Mouse (Mus musculus) embryo, embryonic 9.5 days (tissue): ENCODE data around the gene Tmem51.
A peak's percentile ranks its signal among the peaks of the same experiment; 100 is the strongest.

Source experiments
- DNase-seq: peaks from one replicate; pipeline ENCODE4 v3.0.0-alpha.2; 2017; ENCODE audit errors: extremely low spot score

The Tmem51 gene

GRCm38 (mm10) chr4:142084131-142084899 is at the start of gene Tmem51:
Gene Tmem51 (minus strand): TSS chr4:142084304.
- peak; percentile 79 for DNase-seq

GRCm38 (mm10) chr4:142130162-142130561 is 46.1 kb upstream of the Tmem51 start:
- no peak for DNase-seq

DNA sequence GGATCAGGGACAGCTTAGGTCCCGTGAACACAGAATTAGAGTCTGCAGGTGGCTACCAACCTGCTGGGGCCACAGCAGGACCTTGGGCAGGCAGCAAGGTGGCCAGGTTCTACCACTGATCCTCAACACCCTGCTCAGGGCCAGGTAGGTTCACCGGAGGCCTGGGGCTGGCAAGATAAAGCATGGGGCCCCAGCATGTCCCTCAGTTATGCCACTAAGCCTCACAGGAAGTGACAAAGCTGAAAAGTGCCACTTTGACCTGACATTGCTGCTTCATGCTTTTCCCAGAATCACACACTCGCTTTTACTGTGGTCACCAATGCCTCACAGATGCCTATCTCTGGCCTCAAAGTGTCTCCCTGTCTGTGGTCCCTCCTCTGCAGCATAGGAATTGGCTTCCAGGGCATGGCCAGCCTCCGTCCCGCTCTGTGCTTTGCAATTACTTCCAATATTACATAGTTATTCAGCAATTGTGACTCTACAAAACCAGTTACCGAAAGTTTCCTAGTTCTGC is 43.2 kb upstream of the Tmem51 start:
- no peak for DNase-seq

DNA sequence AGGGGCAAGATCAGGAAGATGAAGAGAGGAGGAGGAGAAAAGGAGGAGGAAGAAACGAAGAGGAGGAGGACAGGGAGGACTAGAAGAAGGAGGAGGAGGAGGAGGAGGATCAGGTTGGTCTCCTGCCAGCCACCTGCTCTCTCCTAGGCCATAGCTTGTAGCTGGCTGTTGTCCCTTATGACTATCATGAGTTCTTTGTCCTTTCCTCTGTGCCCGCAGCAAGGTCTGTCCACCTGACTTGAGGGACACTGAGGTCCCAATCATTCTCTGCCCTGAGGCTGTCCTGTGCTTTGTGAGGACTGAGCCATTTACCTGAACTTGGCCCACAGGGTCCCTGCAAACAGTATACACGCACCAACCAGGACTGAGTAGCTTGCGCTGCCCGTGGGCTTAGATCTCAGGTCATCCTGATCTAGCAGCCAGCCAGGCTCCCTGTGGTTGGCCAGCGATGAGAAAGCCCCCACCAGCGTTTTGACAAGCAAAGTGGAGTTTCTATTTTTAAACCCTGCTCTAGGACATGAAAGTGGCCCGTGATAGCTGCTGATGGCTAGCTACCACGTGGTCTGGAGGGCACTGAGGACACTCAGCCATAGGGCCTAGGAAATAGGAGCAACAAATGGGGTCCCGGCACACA is 42.7 kb upstream of the Tmem51 start:
- no peak for DNase-seq

DNA sequence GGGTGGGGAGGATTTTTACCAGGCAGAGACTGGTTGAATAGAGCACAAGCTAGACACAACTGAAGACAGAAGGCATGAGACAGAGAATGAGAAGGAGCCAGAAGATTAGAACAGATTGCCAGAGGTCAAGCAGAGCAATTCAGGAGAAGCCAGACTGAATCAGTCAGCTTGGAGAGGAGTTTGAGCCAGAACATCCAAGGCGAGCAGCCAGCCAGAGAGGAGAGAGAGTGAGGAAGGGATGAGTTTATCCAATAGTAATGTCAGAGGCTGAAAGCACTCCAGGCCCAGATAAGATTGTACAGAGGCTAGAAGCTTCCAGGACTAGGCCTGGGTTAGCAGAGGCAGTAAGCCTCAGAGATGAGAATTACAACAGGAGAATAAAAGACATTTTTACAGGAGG is 37.1 kb upstream of the Tmem51 start:
- no peak for DNase-seq

DNA sequence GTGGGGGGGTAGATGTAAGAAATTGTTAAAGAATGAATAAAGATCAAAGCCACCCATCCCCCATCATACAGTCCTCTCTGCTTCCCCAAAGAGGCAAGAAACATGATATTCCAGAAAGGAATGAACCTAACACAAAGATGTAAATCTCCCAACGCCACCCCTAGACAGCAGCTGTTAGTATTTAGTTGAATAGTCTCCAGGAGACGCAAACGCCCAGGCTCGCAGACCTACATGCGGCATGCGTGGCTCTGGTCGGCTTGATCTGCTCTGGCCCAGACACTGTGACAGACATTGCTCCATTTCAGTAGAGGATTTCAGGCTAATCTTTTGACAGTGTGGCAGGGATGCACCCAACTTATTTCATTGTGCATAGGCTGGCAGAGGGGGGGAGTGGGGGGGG is 34.4 kb upstream of the Tmem51 start:
- no peak for DNase-seq

DNA sequence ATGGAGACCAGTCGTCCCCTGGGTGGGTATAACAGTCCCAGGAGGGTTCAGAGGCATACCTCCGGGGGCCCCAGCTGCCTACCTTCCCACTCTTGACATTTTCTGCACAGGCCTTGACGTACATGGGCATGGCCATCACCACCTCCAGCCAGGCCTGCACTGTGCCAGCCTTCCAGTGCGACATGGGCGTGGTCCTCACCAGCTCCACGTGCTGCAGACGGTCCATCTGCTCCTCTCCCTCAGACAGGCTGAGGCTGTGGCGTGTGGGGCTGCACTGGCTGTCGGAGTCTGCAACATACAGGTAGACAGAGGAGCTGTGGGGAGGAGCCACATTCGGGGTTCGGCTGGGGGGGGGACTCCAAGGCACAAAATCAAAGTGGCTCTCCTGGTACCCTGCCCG is 33.9 kb upstream of the Tmem51 start:
- DNase-seq, result no peak

- no peak for DNase-seq
Measured at GRCm38 (mm10) chr4:142113306-142113705, 29.2 kb upstream of the Tmem51 start.

GRCm38 (mm10) chr4:142103081-142103671 is 19.1 kb upstream of the Tmem51 start:
- no peak for DNase-seq

- peak; percentile 71 for DNase-seq
Measured at GRCm38 (mm10) chr4:142098303-142098702, 14.2 kb upstream of the Tmem51 start.

- DNase-seq, result no peak
Measured at GRCm38 (mm10) chr4:142097871-142098270, 13.8 kb upstream of the Tmem51 start.

- no peak for DNase-seq
Measured at GRCm38 (mm10) chr4:142095513-142096241, 11.6 kb upstream of the Tmem51 start.

- no peak for DNase-seq
Measured at GRCm38 (mm10) chr4:142094386-142094785, 10.3 kb upstream of the Tmem51 start.

DNA sequence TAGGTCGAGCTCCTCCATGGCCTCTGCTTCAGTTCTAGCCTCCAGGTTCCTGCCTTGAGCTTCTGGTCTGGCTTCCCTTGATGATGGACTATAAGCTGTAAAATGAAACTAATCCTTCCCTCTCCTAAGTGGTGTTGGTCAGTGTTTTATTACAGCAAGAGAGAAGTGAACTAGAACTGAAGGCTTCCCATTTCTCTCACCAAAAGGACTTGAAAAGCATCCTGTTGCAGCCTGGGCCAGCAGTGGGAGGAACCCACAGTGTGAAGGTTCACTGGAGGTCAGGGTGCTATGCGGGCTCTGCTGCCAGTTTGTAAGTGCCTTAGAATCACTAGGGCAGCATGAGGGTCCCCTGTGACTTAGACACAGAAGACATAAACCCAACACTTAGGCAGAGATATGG is 7.0 kb upstream of the Tmem51 start:
- no peak for DNase-seq

DNA sequence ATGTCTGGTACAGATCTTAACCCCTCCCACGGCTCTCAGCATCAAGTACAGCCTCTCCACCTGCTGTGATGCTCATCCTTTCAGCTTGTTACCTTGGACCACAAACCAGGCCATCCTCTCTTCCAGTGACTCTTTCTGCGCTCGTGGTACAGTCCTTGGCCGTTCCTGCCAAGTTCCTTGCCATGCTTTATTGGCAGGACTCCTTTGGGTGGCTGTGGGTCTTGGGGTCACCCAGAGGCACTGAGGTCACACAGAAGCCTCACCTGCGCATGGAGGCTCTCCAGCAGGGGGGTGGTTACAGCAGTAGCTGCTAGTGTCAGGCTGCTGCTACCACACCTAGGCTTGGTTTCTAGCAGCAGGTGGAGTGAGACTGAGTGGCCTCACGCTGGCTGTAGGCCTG is 5.9 kb upstream of the Tmem51 start:
- DNase-seq, result no peak

DNA sequence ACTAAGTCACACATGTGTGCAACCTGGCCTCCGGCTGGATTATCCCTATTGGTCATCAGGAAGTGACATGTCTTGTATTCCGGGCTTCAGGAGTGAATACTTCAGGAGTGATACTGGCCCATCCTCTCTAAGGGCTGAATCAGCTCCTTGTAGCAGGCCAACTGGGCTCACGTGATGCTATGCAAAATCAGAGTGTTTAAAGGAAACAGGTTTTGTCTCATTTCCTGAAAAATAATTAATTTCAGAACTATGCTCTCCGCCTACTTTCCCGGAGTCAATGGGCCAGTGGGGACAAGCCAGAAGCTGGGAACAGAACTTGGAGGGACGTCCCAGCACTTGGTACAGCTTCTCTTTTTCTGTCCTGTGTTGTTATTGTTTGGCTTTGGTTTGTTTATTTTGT is 4.7 kb upstream of the Tmem51 start:
- no peak for DNase-seq

DNA sequence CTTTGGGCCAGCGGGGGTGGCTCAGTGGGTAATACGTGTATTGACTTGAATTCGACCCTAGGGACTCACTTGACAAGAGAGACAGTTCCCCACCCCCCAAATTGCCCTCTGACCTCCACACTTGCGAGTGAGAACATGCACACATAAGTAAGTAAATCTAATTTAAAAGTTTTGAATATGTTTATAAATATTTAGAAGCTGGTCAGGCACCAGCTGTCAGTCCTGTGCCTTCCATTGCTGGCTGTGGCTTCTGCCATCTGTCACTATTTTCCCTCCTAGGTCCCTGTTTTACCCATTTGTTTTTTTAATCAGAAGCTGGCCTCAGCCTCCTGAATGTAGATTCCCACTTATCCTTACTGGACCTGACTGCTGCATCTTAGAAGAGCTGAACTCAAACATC is 4.3 kb upstream of the Tmem51 start:
- DNase-seq, result no peak

DNA sequence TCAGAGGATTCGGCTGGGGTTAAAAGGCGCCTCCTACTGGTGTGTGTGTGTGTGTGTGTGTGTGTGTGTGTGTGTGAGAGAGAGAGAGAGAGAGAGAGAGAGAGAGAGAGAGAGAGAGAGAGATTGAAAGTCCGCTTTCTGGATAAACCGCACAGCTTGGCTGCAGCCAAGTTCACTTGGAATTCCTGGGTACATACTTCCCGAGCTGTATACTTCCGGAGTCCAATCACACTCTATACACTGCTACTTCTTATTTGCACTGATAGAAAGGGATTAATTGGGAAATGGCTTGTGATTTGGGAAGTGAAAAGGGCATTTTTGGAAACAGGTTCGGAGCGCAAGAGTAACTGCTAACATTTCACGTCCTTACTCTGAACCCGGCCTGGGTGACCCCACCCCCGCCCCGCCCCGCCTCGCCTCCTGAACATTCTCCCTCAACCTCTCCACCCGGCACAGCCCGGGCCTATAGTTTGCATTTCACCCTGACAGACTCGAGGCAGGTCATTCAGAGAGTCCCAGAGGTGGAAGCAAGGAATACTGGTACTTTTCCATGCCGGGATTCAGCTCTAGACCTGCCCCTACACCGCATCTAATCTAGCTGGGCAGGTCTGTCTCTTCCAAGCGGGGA is 946 bp upstream of the Tmem51 start:
- no peak for DNase-seq

DNA sequence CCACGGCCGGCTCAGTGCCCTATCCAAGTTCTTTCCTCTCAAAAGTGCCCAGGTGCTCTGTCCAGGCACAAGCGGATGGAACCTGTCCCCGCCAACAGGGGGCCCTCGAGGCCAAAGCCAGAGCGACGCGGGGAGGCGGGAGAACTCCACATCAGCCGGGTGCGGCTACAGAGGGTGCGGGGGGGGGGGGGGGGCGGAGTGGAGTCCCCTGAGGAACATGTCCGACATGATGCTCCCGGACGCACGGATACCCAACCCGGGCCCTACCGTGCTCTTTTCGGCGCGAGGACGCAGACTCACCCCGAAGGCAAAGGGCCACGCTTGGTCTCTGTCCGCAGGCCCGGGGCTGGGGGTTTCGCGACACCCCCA is 358 bp downstream of the Tmem51 start:
- DNase-seq, result no peak

DNA sequence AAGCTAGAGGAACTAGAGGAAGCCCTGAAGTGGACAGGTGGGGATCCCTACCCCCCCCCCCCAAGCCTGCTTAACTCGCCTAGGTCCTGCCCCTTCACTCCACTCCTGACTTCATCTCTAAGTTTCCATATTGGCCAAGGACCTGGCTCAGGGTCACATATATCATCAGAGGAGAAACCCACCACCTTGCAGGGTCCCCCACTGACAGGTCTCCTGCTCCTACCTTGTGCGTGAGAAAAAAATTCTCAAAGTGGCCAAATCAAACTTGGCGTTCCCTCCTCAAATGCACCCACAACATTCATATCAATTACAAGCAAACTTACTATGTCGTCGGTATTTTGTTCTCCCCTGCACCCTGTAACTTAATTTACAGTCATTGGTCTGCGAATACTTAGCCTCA is 911 bp downstream of the Tmem51 start:
- no peak for DNase-seq

GRCm38 (mm10) chr4:142082703-142083102 is 1.4 kb downstream of the Tmem51 start:
- DNase-seq, result no peak
